Mouse (Mus musculus): ENCODE data around the gene Herc2. TPM values are rescaled to one million over a fixed set of nuclear protein-coding genes. Genes with fewer than 3 reads are reported as not detected.

The Herc2 gene
- polyA plus RNA-seq, 1 experiment from 2014 or later: 12.3 TPM

GRCm38 (mm10) chr7:56064876-56065275, 14.9 kb downstream of the Herc2 start:
- Histone ChIP-seq H3K27me3 (replicated peaks; ENCODE audit: control insufficient read depth, insufficient read depth, low read length) (no peaks in the 10 kb centered on the region), H3K27ac (ENCODE audit: low read depth, low read length) (no peak overlapping the region), H3K9ac (ENCODE audit: low read depth, low read length) (no peak overlapping the region), H3K36me3 (ENCODE audit: control insufficient read depth, insufficient read depth) (peaks cover 11% of the 10 kb centered on the region; the same call in 1 of the 2 replicates), H3K4me1 (replicated peaks; ENCODE audit: control insufficient read depth, insufficient read depth, low read length) (no peaks in the 10 kb centered on the region), H3K9me3 (ENCODE audit: control insufficient read depth) (no peaks in the 10 kb centered on the region), H3K4me3 (ENCODE audit: low read depth, low read length) (no peak overlapping the region), H3K4me2 (replicated peaks; ENCODE audit: low read depth) (no peak overlapping the region)
- no peak for TF ChIP-seq CTCF (IDR thresholded peaks at IDR 0.05; ENCODE audit: low read depth)
- WGBS: 93% methylated on average over 1 of the region's 1 CpGs
- ATAC-seq: no peak

GRCm38 (mm10) chr7:56066136-56066535, 16.1 kb downstream of the Herc2 start:
- H3K27ac ChIP-seq (ENCODE audit: low read depth, low read length): no peak overlapping the region
- TF ChIP-seq CTCF (IDR thresholded peaks at IDR 0.05; ENCODE audit: low read depth): no peak
- no peak overlapping the region for H3K4me2 ChIP-seq (replicated peaks; ENCODE audit: low read depth)
- H3K36me3 ChIP-seq (ENCODE audit: control insufficient read depth, insufficient read depth): peaks cover 11% of the 10 kb centered on the region; the same call in 1 of the 2 replicates
- no peaks in the 10 kb centered on the region for H3K27me3 ChIP-seq (replicated peaks; ENCODE audit: control insufficient read depth, insufficient read depth, low read length)
- no peaks in the 10 kb centered on the region for H3K4me1 ChIP-seq (replicated peaks; ENCODE audit: control insufficient read depth, insufficient read depth, low read length)
- ATAC-seq: peak; percentile 77
- H3K9ac ChIP-seq (ENCODE audit: low read depth, low read length): no peak overlapping the region
- WGBS: 35% methylated on average over 2 of the region's 2 CpGs
- no peaks in the 10 kb centered on the region for H3K9me3 ChIP-seq (ENCODE audit: control insufficient read depth)
- H3K4me3 ChIP-seq (ENCODE audit: low read depth, low read length): no peak overlapping the region

DNA sequence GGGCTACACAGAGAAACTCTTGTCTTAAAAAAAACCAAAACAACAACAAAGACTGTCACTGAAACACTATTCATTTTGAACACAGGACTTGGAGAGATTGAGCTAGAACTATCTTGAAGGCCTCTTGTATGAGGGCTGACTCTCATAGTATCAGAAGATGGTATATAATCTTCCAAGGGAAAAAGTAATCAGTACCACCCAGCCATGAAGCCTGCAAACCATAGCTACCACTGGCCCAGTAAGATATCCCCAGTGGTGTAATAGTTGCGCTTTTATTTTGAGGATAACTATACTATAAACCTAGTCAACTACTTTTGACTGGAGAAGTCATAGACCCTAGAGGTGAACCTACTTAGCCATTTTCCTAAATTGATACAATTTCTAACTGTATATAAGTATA, 16.6 kb downstream of the Herc2 start:
- H3K9ac ChIP-seq (ENCODE audit: low read depth, low read length): no peak overlapping the region
- H3K27ac ChIP-seq (ENCODE audit: low read depth, low read length): peak overlapping the region; percentile 46; the same call in 1 of the 2 replicates
- no peaks in the 10 kb centered on the region for H3K27me3 ChIP-seq (replicated peaks; ENCODE audit: control insufficient read depth, insufficient read depth, low read length)
- H3K36me3 ChIP-seq (ENCODE audit: control insufficient read depth, insufficient read depth): peaks cover 9% of the 10 kb centered on the region; the same call in 1 of the 2 replicates
- ATAC-seq: no peak
- no peak overlapping the region for H3K4me2 ChIP-seq (replicated peaks; ENCODE audit: low read depth)
- H3K4me1 ChIP-seq (replicated peaks; ENCODE audit: control insufficient read depth, insufficient read depth, low read length): no peaks in the 10 kb centered on the region
- no peaks in the 10 kb centered on the region for H3K9me3 ChIP-seq (ENCODE audit: control insufficient read depth)
- no peak overlapping the region for H3K4me3 ChIP-seq (ENCODE audit: low read depth, low read length)
- 97% methylated on average over 1 of the region's 1 CpGs for WGBS
- no peak for TF ChIP-seq CTCF (IDR thresholded peaks at IDR 0.05; ENCODE audit: low read depth)

DNA sequence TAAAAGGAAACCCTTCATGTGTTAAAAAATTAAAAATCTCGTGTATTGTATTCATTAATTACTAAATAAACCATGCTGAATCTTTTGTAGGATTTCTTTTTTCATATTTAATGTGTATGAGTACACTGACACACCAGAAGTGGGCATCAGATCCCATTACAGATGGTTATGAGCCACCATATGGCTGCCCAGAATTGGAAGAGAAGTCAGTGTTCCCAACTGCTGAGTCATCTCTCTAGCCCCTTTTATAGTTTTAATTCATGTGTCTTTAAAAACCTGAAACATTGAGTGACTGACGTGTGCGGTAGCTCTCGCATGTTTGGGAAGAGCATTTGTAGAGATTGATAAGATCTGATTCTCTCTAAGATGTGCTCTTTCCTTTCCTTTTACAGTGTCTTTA, 21.7 kb downstream of the Herc2 start:
- Histone ChIP-seq H3K36me3 (ENCODE audit: control insufficient read depth, insufficient read depth) (peaks cover 20% of the 10 kb centered on the region; the same call in 1 of the 2 replicates), H3K9me3 (ENCODE audit: control insufficient read depth) (no peaks in the 10 kb centered on the region), H3K9ac (ENCODE audit: low read depth, low read length) (no peak overlapping the region), H3K27ac (ENCODE audit: low read depth, low read length) (no peak overlapping the region), H3K4me3 (ENCODE audit: low read depth, low read length) (no peak overlapping the region), H3K4me1 (replicated peaks; ENCODE audit: control insufficient read depth, insufficient read depth, low read length) (no peaks in the 10 kb centered on the region), H3K27me3 (replicated peaks; ENCODE audit: control insufficient read depth, insufficient read depth, low read length) (no peaks in the 10 kb centered on the region), H3K4me2 (replicated peaks; ENCODE audit: low read depth) (no peak overlapping the region)
- WGBS: 94% methylated on average over 4 of the region's 4 CpGs
- TF ChIP-seq CTCF (IDR thresholded peaks at IDR 0.05; ENCODE audit: low read depth): no peak
- ATAC-seq: no peak

- ATAC-seq: peak; percentile 89
- Histone ChIP-seq H3K27me3 (replicated peaks; ENCODE audit: control insufficient read depth, insufficient read depth, low read length) (no peaks in the 10 kb centered on the region), H3K9ac (ENCODE audit: low read depth, low read length) (no peak overlapping the region), H3K9me3 (ENCODE audit: control insufficient read depth) (no peaks in the 10 kb centered on the region), H3K4me1 (replicated peaks; ENCODE audit: control insufficient read depth, insufficient read depth, low read length) (0 out of 2 replicates have a peak, but pooled peaks cover 3% of the 10 kb centered on the region), H3K4me2 (replicated peaks; ENCODE audit: low read depth) (no peak overlapping the region), H3K4me3 (ENCODE audit: low read depth, low read length) (no peak overlapping the region), H3K36me3 (ENCODE audit: control insufficient read depth, insufficient read depth) (peaks cover 17% of the 10 kb centered on the region), H3K27ac (ENCODE audit: low read depth, low read length) (no peak overlapping the region; the same call in 1 of the 2 replicates)
- TF ChIP-seq CTCF (IDR thresholded peaks at IDR 0.05; ENCODE audit: low read depth): no peak
- 38% methylated on average over 2 of the region's 2 CpGs for WGBS
These were observed 33.0 kb downstream of the Herc2 start for GRCm38 (mm10) chr7:56083034-56083433.

GRCm38 (mm10) chr7:56089097-56089496, 39.1 kb downstream of the Herc2 start:
- TF ChIP-seq CTCF (IDR thresholded peaks at IDR 0.05; ENCODE audit: low read depth): no peak
- peaks cover 52% of the 10 kb centered on the region for H3K36me3 ChIP-seq (ENCODE audit: control insufficient read depth, insufficient read depth)
- no peak overlapping the region for H3K9ac ChIP-seq (ENCODE audit: low read depth, low read length)
- 49% methylated on average over 3 of the region's 3 CpGs for WGBS
- no peaks in the 10 kb centered on the region for H3K4me1 ChIP-seq (replicated peaks; ENCODE audit: control insufficient read depth, insufficient read depth, low read length)
- H3K4me3 ChIP-seq (ENCODE audit: low read depth, low read length): no peak overlapping the region
- no peaks in the 10 kb centered on the region for H3K9me3 ChIP-seq (ENCODE audit: control insufficient read depth)
- H3K27ac ChIP-seq (ENCODE audit: low read depth, low read length): no peak overlapping the region
- no peaks in the 10 kb centered on the region for H3K27me3 ChIP-seq (replicated peaks; ENCODE audit: control insufficient read depth, insufficient read depth, low read length)
- no peak overlapping the region for H3K4me2 ChIP-seq (replicated peaks; ENCODE audit: low read depth)
- no peak for ATAC-seq

- Histone ChIP-seq H3K9me3 (ENCODE audit: control insufficient read depth) (no peaks in the 10 kb centered on the region), H3K36me3 (ENCODE audit: control insufficient read depth, insufficient read depth) (peaks cover 60% of the 10 kb centered on the region)
- 95% methylated on average over 5 of the region's 5 CpGs for WGBS
These were observed 41.4 kb downstream of the Herc2 start for GRCm38 (mm10) chr7:56091445-56091844.

More at GRCm38 (mm10) chr7:56091445-56091844, 41.4 kb downstream of the Herc2 start:
- Histone ChIP-seq H3K27me3 (replicated peaks; ENCODE audit: control insufficient read depth, insufficient read depth, low read length) (no peaks in the 10 kb centered on the region), H3K9ac (ENCODE audit: low read depth, low read length) (no peak overlapping the region), H3K4me1 (replicated peaks; ENCODE audit: control insufficient read depth, insufficient read depth, low read length) (no peaks in the 10 kb centered on the region), H3K27ac (ENCODE audit: low read depth, low read length) (no peak overlapping the region), H3K4me2 (replicated peaks; ENCODE audit: low read depth) (no peak overlapping the region), H3K4me3 (ENCODE audit: low read depth, low read length) (no peak overlapping the region)
- TF ChIP-seq CTCF (IDR thresholded peaks at IDR 0.05; ENCODE audit: low read depth): no peak
- ATAC-seq: no peak

Data from intestine, postnatal 0 days (tissue).